Mouse (Mus musculus) layer of hippocampus, adult 9-10 months (tissue): ENCODE measurements around the gene Wdr49.
"Not testable (repeated sequence)": the region's sequence is repeated elsewhere in the genome, so short reads cannot be mapped to it uniquely, and the experiment has no call there.

Experiments used
- DNase-seq: peaks from one replicate; pipeline ENCODE4 v3.0.0; 2022; ENCODE audit warnings: low spot score

Gene Wdr49

DNA sequence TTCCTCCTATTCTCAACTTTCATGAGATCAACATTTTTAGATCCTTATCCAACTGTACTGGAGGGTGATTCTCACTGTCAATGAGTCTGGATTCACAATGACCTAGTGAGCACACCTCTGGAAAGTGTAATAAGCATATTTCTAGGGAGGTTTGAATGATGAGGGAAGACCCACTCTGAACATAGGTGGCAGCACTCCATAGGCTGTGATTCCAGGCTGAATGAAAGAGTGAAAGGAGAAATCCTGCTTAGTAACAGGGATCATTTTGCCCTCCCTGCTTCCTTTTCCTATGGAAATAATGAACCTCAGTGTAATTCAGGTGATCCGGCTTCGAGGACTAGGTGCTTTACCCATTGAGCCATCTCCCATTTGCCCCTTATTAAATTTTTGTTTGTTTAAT is 180.9 kb downstream of the Wdr49 start:
- no peak for DNase-seq

DNA sequence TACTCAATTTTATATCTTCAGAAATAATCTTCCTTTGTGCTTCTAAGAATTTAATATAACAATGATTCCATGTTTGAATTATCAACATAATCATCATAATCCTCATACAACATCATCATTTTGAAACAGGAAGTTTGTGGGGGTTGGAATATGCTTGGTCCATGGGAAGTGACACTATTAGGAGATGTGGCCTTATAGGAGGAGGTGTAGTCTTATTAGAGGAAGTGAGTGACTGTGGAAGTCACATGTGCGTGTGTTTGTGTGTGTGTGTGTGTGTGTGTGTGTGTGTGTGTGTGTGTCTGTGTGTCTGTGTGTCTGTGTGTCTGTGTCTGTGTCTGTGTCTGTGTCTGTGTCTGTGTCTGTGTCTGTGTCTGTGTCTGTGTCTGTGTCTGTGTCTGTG is 182.5 kb downstream of the Wdr49 start:
- not testable (repeated sequence) for DNase-seq

DNA sequence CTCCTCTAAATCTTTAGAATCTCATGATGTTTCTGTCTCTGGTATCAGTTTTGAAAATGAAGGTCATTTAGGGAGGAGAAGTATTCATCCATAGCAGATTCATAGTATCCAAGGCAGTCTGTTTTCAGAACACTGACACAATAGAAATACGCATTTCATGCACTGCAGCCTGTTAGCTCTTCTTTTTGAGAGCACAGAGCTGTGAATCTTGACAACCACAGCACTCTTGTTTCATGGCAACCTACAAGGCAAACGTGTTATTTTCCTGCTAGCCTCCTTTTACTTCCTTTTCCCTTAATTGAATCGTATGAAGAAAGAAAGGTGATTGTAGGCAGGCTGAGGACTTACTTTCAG is 184.2 kb downstream of the Wdr49 start:
- DNase-seq, result no peak

GRCm38 (mm10) chr3:75297026-75297757 is 184.8 kb downstream of the Wdr49 start:
- no peak for DNase-seq

DNA sequence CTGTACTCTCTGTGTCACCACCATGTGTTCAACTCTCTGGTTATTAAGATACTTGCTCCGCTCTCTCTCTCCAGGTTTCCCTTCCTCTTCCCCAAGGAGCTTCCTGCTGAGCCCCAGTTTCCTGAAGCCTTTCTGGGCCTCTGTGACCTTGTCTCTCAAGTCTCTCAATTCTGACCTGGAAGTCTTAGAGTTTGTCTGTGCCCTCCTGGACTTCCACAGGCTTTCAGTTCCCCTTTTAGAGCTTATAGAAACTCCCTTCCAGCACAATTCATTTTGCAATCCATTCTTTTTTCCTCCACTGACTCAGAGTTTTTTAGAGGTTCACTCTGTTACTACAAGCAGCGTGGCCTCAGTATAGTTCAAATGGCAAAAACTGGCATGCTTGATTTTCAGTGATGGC is 188.7 kb downstream of the Wdr49 start:
- no peak for DNase-seq

GRCm38 (mm10) chr3:75277455-75277854 is 204.5 kb downstream of the Wdr49 start:
- no peak for DNase-seq

DNA sequence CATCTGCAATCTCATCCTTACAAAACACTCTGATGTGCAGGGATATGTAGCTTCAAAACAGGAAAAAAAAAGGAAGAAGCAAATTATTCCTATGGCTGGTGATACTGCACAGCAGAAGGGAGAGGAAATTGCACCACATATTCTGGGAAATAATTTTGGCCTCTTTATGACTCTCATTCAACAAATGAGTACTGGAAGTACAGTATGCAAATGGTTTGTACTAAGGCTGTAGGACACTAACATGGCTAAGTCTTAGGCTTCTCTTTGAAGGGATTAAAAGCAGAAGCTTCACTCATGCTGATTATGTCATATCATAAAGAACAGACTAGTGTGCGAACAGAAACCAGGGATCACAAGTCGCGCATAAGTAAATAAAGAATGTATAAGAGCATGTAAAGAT is 205.4 kb downstream of the Wdr49 start:
- DNase-seq, result no peak

DNA sequence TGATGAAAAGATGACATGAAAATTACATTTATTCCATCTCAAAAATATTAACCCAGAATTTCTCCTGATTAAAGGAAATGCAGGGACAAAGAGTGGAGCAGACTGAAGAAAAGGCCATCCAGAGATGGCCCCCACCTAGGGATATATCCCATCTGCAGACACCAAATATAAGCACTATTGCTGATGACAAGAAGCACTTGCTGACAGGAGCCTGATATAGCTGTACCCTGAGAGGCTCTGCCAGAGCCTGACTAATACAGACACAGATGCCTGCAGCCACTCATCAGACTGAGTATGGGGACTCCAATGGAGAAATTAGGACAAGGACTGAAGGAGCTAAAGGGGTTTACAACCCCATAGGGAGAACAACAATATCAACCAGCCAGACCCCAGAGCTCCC is 206.8 kb downstream of the Wdr49 start:
- no peak for DNase-seq

DNA sequence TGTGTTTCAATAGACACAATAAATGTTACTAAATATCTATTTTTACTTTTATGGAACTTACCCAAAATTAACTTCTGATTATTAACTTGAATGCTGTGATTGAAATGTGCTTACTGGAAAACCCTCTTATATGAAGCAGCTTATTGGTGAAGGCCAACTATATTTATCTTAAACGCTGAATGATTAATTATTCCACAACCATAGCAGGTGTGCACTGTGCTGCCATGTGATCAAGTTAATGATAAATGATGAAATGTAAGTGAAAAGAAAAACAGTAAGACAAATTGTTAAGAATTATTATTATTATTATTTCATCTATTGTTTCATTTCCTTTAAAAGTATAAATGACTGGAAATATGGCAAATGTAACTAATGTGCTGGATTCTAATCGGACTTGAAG is 212.0 kb downstream of the Wdr49 start, which contains the start of gene Serpini2:
Gene Serpini2 (minus strand): TSS at position 101 of the 400 bp plus-strand sequence.
- DNase-seq, result no peak

DNA sequence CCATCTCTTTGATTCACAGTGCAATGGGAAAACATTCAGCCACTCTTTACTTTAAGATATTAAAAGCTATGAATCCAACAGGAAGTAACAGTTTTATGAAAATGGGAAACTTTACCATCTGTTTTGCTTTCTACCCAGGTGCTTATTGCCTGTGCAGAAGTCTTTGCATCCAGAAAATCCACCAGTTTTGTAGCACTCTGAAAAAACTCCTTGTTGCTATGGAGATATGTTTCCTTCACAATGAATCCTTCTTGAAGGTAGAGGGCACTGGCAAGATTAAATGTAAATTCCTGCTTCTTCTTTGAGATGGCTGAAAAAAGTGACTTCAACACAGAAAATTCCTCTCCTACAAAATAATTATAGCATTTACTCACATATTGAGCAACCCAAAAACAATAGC is 222.6 kb downstream of the Wdr49 start:
- DNase-seq, result no peak
